Mouse (Mus musculus) urinary bladder, postnatal 14 days (tissue): Measurements from ENCODE around the gene Pla2g2d.
"Not testable (repeated sequence)": the region's sequence is repeated elsewhere in the genome, so short reads cannot be mapped to it uniquely, and the experiment has no call there.

Experiments used
- DNase-seq: peaks from one replicate; pipeline ENCODE4 v3.0.0; 2021; ENCODE audit warnings: low spot score

Gene Pla2g2d

DNA sequence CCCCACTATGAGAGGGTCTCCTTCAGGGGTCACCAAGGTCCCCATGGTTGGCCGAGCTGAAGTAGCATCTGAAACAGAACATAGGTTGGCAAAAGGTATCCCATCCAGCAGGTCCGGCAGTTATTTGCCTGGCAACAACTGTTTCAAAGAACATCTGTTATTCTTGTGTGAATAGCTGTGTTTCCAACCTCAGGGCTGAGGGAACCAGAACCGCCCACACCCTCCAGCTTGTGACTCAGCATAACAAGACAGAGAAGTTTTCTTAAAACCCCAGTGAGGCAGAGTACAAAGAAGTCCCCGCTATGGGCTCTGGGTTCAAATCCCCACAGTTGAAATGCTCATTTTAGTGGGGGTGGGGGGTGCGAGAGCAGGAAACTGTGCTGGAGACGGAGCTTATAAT, 6.6 kb downstream of the Pla2g2d start:
- DNase-seq, result no peak

DNA sequence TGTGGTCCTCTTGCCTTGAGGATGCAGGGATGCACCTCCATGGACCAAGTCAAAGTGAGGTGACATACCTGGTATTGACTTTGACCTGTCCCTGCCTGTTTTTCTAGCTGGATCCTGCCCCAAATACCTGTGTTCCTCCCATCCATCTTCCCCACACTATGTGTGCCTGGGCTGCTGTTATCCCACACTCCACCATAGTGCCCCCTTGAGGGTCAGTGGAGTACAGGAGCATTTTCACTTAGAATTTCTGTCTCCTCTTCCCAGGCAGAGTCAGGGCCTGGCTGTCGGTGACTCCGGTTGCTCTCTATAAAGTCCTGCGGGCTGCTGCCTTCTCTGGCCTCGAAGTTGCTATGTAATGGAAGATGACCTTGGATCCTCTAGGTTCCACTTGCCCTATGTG, 10.2 kb downstream of the Pla2g2d start:
- no peak for DNase-seq

DNA sequence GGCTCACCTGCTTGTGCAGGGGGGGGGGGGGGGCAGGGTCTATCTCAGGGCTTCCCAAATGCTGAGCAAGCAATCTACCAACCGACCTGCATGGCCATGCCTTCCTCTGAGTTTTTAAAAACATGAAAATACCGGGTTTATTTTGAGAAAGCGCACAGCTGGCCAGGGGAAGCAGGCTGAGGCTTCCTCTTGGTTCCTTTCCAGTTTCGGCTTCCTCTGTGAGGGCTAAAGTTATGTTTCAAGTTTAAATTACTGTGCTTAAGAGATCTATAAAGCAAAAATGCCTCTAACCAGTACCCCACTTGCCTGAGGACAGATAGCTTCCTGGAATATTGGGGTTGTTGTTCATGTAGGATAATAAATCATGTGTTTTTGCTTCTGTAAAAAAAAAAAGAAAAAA, 10.6 kb downstream of the Pla2g2d start:
- no peak for DNase-seq

DNA sequence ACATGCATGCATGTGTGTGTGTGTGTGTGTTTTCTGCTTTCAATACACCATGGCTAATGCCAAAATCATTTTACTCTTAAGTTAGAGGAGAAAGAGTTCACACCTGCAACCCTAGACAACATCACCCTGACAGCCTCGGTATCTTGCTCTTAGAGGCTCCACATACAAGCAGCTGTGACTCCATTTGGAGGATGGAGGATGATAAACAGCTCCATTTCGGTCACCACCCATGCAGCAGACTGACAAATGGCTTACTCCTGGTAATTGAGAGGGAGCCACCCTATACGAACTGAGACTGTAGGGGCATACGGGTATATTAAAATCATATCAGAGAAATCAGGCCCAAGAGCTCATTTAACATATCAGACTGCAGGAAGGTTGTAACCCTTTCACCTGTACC, 12.8 kb downstream of the Pla2g2d start:
- no peak for DNase-seq

DNA sequence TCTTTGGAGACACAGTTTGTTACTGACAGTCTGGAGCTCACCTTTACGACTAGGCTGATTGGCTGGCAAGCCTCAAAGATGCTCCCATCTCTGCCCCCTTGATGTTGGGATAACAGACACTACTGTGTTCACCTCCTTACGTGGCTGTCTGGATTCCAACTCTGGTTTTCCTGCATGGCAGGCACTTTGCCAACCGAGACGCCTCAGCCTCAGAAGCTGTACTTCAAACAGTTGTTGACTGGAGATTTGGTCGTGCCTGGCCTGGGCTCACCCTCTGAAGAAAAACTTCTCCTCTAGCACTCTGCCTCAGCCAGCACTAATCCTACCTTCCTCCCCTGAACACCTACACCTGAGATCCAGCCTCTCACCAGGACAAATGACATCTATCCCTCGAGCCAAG, 15.9 kb downstream of the Pla2g2d start:
- no peak for DNase-seq

DNA sequence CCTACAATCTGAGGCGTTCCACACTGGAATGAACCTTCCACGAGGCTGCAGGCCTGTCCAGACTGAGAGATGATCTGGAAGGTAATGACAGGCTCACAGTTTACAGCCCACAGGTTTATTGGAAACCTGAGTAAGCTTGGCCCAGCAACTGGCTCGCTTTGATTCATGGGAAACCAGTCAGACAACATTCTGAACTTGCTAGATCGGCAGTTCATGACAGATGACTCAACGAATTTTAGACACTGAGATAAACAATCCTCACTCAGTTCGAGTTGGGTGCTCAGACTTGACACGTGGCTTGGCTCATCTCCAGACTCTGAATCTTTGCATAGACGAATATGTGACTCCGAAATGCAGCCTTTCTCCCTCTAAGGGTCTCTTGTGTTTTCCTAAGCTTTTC, 17.1 kb downstream of the Pla2g2d start:
- DNase-seq, result peak; percentile 57

DNA sequence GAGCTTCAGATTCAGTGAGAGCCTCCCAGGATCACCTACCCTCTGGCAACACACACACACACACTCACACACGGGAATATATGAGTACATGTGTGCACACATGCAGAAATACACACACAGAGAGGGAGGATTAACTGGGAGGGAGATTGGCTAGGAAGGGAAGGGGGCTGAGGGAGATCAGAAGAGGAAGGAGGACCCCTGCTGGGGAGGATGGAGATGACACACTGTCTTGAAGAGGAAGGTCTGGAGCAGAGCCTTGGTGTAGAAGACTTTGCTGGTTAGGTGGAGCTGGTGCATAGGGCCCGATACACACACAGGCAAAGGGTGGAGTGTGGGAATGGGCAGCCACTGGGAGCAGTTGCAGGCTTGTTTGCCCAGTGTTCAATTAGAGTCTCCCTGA, 17.7 kb downstream of the Pla2g2d start:
- DNase-seq, result peak; percentile 39

DNA sequence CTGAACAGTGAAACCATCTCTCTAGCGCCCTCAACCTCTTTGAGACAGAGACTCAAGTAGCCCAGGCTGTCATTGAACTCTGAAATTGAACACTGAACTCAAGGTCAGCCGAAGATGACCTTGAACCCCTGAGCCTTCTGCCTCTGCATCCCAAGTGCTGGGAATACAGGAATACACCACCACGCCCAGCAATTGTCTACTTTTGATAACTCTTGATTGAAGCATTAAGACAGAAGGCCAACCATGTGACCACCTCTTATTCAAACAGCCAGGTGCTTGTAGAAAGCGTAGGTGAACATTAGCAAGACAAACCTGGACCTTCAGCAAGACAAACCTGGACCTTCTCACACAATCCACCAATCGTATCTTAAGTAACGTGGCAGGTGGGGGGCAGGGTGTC, 18.8 kb downstream of the Pla2g2d start:
- no peak for DNase-seq

DNA sequence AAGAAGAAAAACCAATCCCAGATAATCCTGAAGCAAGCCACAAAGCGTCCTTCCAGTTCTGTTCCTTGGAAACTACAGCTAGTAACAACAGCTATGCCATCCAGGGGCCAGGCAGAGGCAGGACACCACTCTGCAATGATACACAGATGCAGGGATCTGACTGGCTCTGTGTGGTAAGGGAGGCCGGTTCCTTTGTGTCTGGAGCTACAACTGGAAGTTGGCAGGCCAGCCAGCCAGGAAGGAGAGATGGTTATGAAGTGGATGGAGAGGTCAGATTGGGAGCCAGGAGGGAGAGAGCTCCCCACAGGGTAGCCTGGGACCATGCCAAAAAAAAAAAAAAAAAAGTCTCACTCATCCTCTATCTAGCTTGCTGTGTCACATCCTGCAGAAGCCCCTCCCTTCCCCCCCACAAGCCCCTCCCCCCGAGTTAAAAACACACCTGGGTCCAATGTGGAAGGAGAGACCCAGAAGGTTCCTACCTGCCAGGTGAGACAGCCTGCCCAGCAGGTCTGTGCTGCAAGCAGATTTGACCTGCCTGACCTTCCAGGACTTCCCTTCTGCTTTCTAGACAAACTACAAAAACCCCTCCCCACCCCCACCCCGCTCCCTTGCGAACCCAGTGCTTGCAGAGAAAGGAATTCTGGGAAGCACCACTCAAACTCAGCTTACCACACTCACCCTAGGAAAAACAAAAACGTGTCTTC, 21.1 kb downstream of the Pla2g2d start:
- DNase-seq, result no peak

DNA sequence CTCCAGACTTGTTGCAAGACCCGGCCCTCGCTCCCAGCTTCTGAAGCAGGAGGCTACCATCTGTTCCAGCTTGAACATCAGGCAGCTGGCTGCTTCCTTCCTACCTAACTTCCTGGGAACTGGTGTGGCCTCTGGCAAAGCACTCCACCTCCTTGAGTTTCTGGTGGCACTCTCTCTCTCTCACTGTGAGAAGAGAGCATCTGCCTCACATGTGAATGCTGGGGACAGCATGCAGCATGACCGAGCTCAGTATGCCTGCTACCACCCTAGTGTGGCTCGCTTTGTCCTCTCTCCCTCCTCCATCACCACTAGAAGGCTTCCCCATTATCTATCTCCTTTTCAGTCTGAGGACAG, 21.7 kb downstream of the Pla2g2d start:
- DNase-seq, result no peak

DNA sequence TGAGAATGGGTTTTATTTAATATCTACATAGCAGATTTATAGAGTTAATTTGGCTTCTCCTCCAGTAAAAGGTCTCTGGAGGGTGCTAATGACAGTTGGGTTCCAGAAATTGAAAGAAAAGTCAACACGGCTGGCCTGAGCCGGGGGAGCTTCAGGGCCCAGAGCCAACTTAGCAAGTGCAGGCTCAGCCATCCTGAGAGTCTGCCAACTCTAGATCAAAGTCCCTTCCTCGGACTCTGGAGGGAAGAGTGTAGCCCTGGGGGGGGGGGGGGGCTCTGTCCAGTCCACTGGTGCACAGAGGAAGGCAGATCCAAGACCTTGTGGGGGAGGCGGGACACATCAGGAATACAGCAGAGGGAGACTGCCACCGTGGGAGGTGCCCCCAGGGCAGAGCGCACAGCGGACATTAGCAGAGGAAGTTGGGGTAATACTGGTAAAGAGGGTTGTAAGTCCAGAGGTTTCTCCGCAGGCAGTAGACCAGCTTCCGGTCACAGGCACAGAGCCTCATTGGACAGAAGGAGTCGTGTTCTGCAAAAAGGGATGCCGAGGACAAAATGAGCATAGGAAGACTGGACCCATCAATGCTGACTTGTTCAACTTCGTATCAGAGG, 24.7 kb downstream of the Pla2g2d start:
- DNase-seq, result no peak

DNA sequence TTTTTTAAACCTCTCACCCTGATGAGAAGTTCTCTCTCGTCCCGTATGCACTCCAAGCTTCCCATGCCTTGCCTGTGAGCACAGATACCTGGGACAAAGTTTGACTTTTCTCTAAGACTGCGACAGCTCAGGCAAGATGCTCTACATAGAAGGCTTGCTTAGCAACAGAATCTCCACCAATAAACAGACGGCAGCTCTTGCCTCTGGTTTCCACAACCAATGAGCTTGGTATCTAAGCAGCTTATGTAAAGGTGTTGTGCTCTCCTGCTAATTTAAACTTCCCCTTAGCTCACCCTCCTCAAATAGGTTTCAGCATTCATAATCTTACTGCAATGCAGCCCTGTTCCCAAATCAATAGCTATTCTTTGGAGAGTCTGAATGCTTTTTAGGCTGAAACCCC, 26.1 kb downstream of the Pla2g2d start:
- DNase-seq, result no peak

DNA sequence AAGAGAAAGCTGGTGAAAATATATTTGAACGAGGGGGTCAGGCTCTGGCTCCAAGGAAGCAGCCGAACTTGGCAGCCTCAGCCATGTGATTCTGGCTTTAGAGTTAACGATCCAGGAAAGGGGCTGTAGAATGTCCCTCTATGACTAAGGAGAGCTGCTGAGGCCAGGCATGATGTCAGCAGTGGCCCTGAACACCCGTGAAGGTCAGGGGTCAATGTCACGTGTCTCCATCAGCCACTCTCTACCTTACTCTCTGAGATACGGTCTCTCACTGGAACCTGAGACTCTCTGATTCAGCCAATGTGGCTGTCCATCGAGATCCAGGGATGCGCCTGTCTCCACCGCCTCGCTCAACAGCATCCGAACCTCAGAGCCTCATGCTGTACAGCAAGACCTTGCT, 27.4 kb downstream of the Pla2g2d start:
- no peak for DNase-seq

DNA sequence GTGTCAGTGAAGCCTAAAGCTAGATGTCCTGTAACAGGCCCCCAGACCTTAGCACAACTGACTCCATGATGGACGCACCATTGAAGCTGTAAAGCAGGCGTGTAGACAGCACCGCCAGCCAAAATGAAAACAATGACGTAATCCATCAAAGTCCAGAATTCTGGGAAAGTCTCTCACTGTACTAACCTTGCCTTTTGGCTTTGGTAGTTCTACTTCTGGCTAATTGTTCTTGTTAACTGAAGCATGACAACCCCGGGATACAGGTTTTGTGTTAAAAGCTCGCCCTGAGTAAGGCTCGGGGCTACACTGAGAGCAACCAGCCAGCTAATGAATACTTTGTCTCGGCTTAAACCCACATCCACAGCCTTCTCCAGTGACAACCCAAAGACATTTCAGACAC, 29.7 kb downstream of the Pla2g2d start:
- no peak for DNase-seq

DNA sequence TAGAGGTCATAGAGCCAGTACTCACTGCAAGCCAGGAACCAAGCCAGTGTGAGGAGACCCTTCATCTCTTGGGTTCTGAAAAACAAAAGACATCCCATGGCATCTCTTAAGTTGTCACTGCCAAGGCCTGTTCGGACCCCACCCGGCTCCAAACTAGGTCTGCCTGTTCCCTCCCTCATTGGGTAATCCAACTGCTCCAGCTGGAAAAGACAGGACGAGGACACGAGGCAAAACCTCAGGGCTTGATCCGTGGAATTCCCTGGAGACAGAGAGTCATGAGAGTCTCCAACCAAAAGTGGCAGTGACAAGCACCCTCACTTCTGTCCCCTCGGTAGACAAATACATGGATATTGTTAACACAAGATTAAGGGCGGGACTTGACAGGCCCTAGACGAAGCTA, 30.6 kb downstream of the Pla2g2d start:
- no peak for DNase-seq

DNA sequence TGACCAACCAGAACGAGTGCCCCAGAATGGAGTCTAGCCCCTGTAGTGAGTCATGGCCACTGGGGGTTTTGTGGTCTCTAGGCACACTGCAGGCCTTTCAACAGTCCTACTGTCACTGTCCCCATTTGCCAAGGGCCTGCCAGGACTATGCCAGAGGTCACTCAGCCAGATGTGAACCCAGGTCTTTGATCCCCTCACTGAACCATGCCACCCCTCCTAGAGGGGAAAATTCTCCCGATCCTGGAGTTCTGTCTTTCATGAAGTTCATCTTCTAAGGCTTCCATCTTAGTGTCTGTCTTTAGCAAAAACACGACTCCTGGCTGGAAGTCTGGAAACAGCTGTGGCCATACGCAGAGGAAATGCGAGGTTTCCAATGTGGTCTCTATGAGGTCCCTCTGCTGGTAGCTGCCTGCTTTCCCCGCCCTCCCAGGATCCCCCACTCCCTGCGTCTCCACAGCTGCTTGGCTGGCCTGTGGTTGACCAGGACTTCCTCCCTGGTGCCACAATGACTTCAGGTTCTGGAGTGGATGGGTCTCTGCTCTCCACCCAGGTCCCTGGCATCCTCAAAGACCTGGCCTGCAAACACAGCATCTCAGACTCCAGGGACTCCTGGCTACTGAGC, 31.5 kb downstream of the Pla2g2d start:
- no peak for DNase-seq

DNA sequence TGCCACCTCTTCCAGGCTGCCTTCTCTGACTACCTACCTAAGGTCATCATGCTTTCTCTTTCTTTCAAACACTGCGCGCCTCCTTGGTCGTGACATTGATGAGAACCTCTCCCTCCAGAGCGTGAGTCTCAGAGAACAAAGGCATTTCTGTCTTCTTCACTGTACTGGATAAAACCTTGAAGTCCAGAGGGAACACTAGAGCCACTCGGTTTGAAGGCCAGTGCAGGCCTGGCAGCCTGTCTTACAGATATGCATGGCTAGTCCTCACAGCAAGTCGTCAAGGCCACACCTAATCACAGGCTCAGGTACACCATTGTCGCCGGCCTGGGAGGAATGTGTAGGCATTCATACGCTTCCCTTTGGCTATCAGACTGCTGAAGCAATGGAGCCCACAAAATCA, 40.6 kb downstream of the Pla2g2d start:
- DNase-seq, result no peak

DNA sequence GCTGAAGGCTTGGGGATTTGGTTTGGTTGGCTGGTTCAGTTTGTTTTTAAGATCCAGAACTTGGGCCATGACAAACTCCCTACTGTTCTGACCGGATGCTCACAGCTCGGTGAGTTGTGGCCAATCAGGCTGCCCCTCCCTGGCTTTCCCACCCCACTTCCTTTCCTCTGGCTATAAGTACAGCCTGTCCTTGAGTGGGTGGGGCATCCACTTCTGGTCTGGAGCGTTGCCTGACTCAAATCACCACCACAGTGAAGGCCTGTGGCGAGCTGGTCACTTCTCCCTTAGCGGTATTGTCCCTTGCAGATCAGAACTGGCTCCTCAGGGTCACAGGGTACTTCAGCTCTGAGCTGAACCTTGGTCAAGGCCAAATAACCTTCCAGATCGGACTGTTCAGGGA, 42.2 kb downstream of the Pla2g2d start:
- DNase-seq, result no peak

DNA sequence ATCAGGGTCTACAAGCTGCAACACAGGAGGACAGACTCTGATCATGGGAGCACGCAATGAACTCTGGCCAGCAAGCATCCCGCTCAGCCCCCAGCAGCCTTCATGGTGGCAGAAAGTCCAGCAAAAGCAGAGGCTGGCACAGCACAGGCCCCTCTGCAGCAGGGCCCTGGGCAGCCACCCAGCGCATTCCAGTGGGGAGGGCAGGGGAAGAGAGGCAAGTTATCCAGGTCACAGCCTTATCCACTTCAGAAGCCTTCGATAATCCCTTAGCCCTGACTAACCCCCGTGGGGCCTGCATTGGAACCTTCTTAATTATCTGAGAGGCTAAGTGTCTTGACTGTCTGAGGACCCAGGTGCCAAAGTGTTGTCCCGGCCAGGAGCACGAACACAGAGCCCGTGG, 43.6 kb downstream of the Pla2g2d start:
- DNase-seq, result no peak

DNA sequence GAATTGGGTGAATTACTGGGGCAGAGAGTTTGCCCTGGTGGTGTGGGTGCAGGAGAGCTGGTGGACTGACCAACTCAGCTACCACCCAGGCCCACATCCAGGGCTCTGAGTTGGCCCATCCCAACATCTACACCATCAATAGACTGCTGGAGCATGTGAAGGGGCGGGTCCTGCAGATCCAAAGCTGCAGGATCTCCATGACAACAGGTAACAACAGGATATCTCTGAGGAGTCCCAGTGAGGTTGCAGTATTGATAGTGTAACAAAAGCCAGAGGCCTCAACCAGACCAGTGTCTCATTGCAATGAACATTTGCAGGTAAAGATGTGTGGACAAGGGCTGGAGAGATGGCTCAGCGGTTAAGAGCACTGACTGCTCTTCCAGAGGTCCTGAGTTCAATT, 45.5 kb downstream of the Pla2g2d start:
- no peak for DNase-seq

DNA sequence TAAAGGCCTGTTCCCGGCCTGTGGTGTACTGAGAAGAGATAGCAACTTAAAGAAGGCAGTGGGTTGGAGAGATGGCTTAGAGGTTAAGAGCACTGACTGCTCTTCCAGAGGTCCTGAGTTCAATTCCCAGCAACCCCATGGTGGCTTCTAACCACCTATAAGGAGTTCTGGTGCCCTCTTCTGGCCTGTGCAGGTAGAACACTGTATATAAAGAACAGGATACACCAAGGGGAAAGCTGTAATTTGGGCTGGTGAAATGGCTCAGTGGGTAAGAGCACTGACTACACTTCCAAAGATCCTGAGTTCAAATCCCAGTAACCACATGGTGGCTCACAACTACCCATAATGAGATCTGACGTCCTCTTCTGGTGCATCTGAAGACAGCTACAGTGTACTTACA, 48.6 kb downstream of the Pla2g2d start:
- DNase-seq, result not testable (repeated sequence)

DNA sequence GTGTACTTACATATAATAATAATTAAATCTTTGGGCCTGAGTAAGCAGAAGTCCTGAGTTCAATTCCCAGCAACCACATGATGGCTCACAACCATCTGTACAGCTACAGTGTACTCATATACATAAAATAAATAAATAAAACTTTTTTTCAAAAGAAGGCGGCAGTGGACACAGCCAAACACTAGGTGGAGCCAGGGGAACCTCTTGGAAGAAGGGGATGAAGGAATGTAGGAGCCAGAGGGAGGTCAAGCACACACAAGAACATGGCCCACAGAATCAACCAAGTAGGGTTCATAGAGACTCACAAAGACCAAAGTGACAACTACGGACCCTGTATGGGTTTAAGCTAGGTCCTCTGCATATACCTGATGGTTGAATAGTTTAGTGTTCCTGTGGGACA, 49.1 kb downstream of the Pla2g2d start:
- DNase-seq, result no peak

DNA sequence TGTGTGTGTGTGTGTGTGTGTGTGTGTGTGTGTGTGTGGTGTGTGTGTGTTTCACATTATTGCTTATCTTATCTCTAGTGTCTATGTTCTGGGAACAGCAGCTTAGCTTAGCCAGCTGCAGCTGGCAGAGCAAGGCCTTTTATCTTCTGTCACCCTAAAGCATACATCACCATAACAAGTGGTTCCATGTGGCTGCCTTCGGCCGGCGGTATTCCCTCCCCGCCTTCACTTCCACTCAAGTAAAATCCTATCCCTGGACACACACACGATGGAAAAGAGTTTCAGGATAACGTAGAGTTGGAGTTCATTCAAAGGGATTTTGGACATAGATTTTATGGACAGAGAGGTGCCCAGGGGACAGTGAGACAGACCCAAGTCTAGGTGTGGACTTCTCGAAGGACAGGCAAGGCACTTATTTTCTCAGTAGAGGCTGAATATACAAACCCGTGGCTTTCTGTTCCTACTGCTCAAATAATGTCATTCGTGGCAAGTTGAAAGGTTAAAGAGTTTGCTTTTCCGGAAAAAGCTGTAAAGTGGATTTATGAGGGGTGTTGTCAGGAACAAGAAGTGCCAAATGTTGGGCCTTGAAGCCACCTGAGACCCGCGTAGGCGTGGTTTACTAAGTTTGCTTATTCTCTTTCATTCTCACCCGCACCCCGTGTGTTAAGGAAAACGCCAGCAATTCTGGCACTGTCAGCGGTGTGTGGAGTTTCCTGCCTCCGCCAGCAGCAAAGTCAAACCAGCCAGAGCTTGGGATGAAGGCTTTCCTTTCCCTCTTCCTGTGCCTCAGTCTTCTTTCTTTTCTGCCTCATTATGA, 50.4 kb downstream of the Pla2g2d start:
- DNase-seq, result peak; percentile 26
